Mouse (Mus musculus) midbrain, embryonic 16.5 days (tissue): ENCODE measurements around the gene Hmmr. TPM values are rescaled to one million over a fixed set of nuclear protein-coding genes. Genes with fewer than 3 reads are reported as not detected.
A peak's percentile ranks its signal among the peaks of the same experiment; 100 is the strongest.

Experiments used
- ATAC-seq: fragments of 200-750 bp; cut with Nextera tagmentation; 2 replicates; pipeline ENCODE4 v1.8.0; 2017; ENCODE audit warnings: moderate TSS enrichment
- H3K27ac ChIP-seq: fragments of 300-500 bp; sonication (generic); 2 replicates; pipeline ENCODE4 v1.5.1; 2014; ENCODE audit warnings: mild to moderate bottlenecking, low read length, mixed read lengths
- H3K27me3 ChIP-seq: fragments of 300-500 bp; sonication (generic); 2 replicates; pipeline ENCODE4 v1.6.1; 2014; ENCODE audit warnings: low read depth, low read length, mixed read lengths; ENCODE audit not compliant: control insufficient read depth, insufficient read depth
- H3K36me3 ChIP-seq: fragments of 300-500 bp; sonication (generic); 2 replicates; pipeline ENCODE4 v1.6.1; 2014; ENCODE audit warnings: mild to moderate bottlenecking, low read length, moderate library complexity, mixed read lengths; ENCODE audit not compliant: control insufficient read depth, insufficient read depth
- H3K4me1 ChIP-seq: fragments of 300-500 bp; sonication (generic); 2 replicates; pipeline ENCODE4 v1.6.1; 2014; ENCODE audit warnings: mild to moderate bottlenecking, low read length, mixed read lengths; ENCODE audit not compliant: control insufficient read depth, insufficient read depth
- H3K4me2 ChIP-seq: fragments of 300-500 bp; sonication (generic); 2 replicates; pipeline ENCODE4 v1.6.1; 2014; ENCODE audit warnings: mild to moderate bottlenecking, low read length, mixed read lengths
- H3K4me3 ChIP-seq: fragments of 300-500 bp; sonication (generic); 2 replicates; pipeline ENCODE4 v1.5.1; 2014; ENCODE audit warnings: low read depth, mild to moderate bottlenecking, low read length, moderate library complexity, mixed read lengths
- H3K9ac ChIP-seq: fragments of 300-500 bp; sonication (generic); 2 replicates; pipeline ENCODE4 v1.6.1; 2014; ENCODE audit warnings: low read depth, low read length, mixed read lengths
- H3K9me3 ChIP-seq: fragments of 300-500 bp; sonication (generic); replicated peaks from 2 replicates; pipeline ENCODE4 v1.6.1; 2014; ENCODE audit warnings: mild to moderate bottlenecking, low read length, mixed read lengths; ENCODE audit not compliant: control insufficient read depth, poor library complexity, severe bottlenecking
- WGBS: fragments of 180-500 bp; shearing (Covaris S2); extraction: QIAGEN DNeasy Blood & Tissue Kit; methylation state at CpG from one replicate; pipeline ENCODE4 v1.1.7; 2014; 5-methylcytosine and 5-hydroxymethylcytosine counted together
- polyA plus RNA-seq: library from polyadenylated mRNA; unstranded; fragments of >200 nt; fragmentation: Nextera tagmentation; extraction: Ambion mirVana; gene quantifications from 2 replicates; pipeline ENCODE4 v1.2.1, GENCODE M21; 2015

Gene Hmmr
- polyA plus RNA-seq, 1 experiment from 2014 or later: 3.6 TPM

GRCm38 (mm10) chr11:40692101-40692509 lies 41.1 kb downstream of the Hmmr start:
- Histone ChIP-seq H3K9ac (peak overlapping the region; percentile 79), H3K36me3 (no peaks in the 10 kb centered on the region), H3K9me3 (no peaks in the 10 kb centered on the region), H3K4me1 (peaks cover 36% of the 10 kb centered on the region), H3K27ac (peak overlapping the region; percentile 80), H3K4me2 (peak overlapping the region; percentile 99), H3K27me3 (no peaks in the 10 kb centered on the region), H3K4me3 (peak overlapping the region; percentile 61)
- under 1% methylated on average over 28 of the region's 28 CpGs for WGBS
- ATAC-seq: peak; percentile 79

DNA sequence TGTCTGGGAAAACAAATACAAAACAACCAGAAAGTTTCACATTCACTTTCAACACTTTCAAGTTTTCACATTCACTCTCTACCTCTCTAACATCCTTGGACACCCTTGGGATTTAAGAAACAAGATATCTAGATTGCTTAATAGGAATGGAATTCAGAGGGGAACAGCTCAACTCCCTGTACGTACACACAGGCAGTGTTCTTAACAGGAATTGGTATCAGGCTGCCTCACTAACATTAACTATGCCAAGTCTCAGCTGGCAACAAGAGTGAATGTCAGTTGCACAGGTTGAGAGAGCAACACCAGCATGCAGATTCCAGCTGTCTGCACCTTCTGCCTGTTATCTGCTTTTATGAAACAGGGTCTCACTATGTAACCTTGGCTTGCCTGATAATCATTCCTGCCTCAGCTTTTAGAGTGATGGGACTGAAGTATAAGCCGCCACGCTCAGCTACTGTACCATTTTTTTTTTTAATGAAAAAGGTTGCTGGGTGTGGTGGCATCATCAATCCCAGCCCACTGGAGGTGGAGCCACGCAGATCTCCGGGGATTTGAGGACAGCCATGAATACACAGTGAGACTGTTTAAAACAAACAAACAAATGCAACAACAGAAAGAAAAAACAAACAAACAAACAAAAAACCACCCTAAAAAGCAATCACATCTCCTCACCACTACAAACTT lies 42.6 kb downstream of the Hmmr start:
- ATAC-seq: no peak
- no peak overlapping the region; the same call in 1 of the 2 replicates for H3K4me2 ChIP-seq
- H3K4me1 ChIP-seq: peaks cover 36% of the 10 kb centered on the region
- 80% methylated on average over 5 of the region's 5 CpGs for WGBS
- no peak overlapping the region for H3K27ac ChIP-seq
- no peaks in the 10 kb centered on the region for H3K27me3 ChIP-seq
- H3K4me3 ChIP-seq: no peak overlapping the region
- H3K36me3 ChIP-seq: no peaks in the 10 kb centered on the region
- no peaks in the 10 kb centered on the region for H3K9me3 ChIP-seq
- H3K9ac ChIP-seq: no peak overlapping the region

GRCm38 (mm10) chr11:40683295-40683694 lies 49.9 kb downstream of the Hmmr start:
- no peak for ATAC-seq
- Histone ChIP-seq H3K4me2 (no peak overlapping the region), H3K27ac (no peak overlapping the region), H3K36me3 (peaks cover 17% of the 10 kb centered on the region; the same call in 1 of the 2 replicates), H3K4me1 (no peaks in the 10 kb centered on the region), H3K27me3 (no peaks in the 10 kb centered on the region), H3K9me3 (no peaks in the 10 kb centered on the region), H3K9ac (no peak overlapping the region), H3K4me3 (no peak overlapping the region)
- WGBS: 69% methylated on average over 3 of the region's 3 CpGs

GRCm38 (mm10) chr11:40682456-40682855 lies 50.8 kb downstream of the Hmmr start:
- H3K27me3 ChIP-seq: no peaks in the 10 kb centered on the region
- no peak overlapping the region for H3K4me2 ChIP-seq
- no peak overlapping the region for H3K9ac ChIP-seq
- 90% methylated on average over 3 of the region's 3 CpGs for WGBS
- no peak for ATAC-seq
- peaks cover 18% of the 10 kb centered on the region; the same call in 1 of the 2 replicates for H3K36me3 ChIP-seq
- no peaks in the 10 kb centered on the region for H3K9me3 ChIP-seq
- H3K27ac ChIP-seq: no peak overlapping the region
- no peaks in the 10 kb centered on the region for H3K4me1 ChIP-seq
- H3K4me3 ChIP-seq: no peak overlapping the region

DNA sequence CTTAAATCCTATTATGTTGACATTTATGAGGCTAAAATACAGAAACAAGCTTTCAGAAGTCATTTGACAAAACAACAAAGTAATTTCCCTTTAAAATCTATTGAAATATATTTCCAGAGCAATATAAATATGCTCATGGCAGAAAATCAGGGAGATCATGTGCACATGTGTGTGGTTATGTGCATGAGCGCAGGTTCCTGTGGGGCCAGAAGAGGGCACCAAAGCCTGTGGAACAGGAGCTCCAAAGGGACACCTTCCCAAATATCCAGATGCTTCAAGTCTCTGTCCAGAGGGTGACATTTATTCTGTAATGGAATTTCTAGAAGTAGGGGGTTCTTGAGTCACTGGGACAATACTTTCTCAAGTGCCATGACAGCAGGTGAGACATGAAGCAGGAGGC lies 56.1 kb downstream of the Hmmr start:
- H3K36me3 ChIP-seq: peaks cover 21% of the 10 kb centered on the region; the same call in 1 of the 2 replicates
- WGBS: 95% methylated on average over 1 of the region's 1 CpGs
- no peak for ATAC-seq

DNA sequence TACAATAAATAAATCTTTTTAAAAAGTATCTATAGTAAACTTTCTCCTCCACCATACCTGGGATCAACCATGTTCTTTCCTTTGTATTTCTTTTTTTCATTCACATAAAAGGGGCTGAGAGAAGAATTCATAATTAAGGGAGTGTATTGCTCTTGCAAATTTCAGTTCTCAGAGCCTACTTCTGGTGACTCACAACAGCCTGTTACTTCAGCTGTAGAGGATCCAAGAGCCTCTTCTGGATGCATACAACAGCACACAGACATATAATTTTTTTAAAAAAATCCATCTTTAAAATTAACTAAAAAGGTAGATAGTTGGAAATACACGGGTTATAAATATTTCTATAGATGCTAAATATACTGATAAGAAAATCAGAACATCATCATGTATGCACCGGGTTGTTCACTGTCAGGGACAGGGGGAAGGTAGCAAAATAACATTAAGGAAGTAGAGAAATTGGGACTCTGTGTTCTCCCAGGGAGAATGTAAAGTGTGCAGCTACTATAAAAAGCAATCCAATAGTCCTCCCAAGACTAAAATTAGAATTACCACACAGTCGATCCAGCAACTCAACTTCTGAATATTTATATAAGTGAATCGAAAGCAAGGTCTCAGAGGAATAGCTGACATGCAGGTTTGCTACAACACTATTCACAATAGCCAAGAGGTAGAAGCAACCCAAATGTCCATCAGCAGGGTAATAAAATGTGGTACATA lies 58.0 kb downstream of the Hmmr start:
- no peak for ATAC-seq

More for the DNA sequence above, 56.1 kb downstream of the Hmmr start:
- H3K27ac ChIP-seq: no peak overlapping the region
- no peak overlapping the region for H3K4me2 ChIP-seq
- H3K4me3 ChIP-seq: no peak overlapping the region
- H3K4me1 ChIP-seq: no peaks in the 10 kb centered on the region
- no peak overlapping the region for H3K9ac ChIP-seq
- no peaks in the 10 kb centered on the region for H3K27me3 ChIP-seq
- no peaks in the 10 kb centered on the region for H3K9me3 ChIP-seq

More for the DNA sequence above, 58.0 kb downstream of the Hmmr start:
- no peak overlapping the region for H3K9ac ChIP-seq
- WGBS: 75% methylated on average over 4 of the region's 4 CpGs
- H3K27ac ChIP-seq: no peak overlapping the region
- no peak overlapping the region for H3K4me3 ChIP-seq
- H3K36me3 ChIP-seq: peaks cover 16% of the 10 kb centered on the region; the same call in 1 of the 2 replicates
- H3K9me3 ChIP-seq: no peaks in the 10 kb centered on the region
- no peak overlapping the region for H3K4me2 ChIP-seq
- no peaks in the 10 kb centered on the region for H3K27me3 ChIP-seq
- H3K4me1 ChIP-seq: no peaks in the 10 kb centered on the region

Other genes starting within 250 kb of the Hmmr start
- 58.7 and 61.5 TPM in 2 replicates for gene Mat2b, start 38.2 kb downstream of the Hmmr start, polyA plus RNA-seq
- 49.3 and 55.0 TPM in 2 replicates for gene Nudcd2, start 245 bp upstream of the Hmmr start, polyA plus RNA-seq
- 39.2 and 39.8 TPM in 2 replicates for gene Ccng1, start 21.9 kb upstream of the Hmmr start, polyA plus RNA-seq